Mouse (Mus musculus) ovary, postnatal 10 days (tissue): ENCODE measurements around the gene Gal.

Experiments
- DNase-seq: peaks from one replicate; pipeline ENCODE4 v3.0.0; 2022; ENCODE audit warnings: low spot score

Gene Gal

DNA sequence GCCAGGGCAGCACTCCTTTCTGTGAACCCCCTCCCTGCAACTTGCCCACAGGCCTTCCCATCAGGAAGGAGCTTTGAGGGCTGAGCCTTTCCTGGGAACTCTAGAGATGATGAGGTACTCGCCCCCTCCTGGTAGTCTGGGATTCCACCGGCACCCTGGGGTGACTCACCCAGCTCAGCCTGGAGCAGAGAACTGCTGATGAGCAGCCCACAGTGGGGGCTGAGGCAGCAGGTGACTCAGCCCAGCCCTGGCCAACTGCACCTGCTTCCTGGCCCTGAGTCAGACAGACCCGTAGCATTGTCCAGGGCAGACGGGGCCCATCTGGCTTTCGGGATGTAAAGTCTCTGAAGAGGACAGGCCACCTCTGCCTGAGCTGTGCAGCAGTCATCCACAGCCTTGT, 4.9 kb upstream of the Gal start:
- DNase-seq = no peak

DNA sequence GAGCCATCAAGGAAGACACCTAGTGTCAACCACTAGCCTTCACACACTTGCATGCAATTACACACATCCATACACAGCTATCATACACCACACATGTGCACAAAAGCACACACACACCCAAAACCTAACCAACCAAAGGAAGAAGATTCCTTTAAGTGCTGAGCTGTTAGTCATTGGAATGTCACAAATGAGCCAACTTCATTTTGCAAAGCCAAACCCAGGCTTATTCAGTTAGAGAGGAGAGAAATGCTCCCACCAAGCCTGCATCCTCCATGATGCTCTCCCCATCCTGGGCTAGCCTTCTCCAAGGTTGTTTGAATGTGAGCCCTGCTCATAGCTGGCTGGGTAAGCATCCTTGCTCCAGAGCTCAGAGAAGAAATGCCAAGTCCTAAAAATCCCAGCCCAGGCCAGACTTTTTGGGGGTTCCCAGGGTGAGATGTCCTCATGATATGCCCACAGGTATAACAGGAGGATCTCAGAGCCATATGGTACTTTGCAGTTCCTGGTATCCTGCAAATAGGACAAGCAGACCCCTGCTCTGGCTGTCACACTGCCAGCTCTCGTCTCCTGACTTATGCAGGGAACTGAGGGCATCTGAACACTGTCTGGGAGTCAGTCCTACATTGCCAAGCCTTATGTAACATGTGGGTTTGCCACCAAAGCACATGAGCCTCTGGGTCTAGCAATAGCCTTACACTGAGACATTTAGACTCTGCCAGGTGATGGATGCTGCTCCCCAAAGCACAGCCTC, 8.6 kb downstream of the Gal start:
- no peak for DNase-seq

DNA sequence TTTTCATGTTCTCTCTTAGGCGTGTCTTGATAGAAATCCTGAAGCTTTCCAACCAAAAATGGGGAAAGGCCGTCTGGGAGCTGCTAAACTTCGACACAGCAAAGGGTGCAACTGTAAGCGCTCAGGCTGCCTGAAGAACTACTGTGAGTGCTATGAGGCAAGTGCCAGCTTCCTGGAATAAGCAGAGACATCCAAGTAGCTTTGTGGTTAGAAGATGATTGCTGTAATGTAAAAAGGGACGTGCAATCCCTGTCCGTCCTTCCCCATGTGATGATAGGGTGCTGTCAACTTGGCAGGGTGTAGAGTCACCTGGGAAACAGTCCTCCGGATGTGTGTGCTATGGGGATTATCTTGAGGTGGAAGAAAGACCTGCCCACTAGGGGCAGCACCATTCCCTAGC, 10.3 kb downstream of the Gal start:
- no peak for DNase-seq

- DNase-seq = no peak
Observed at GRCm38 (mm10) chr19:3402390-3402789, 12.0 kb downstream of the Gal start.

GRCm38 (mm10) chr19:3401943-3402342, 12.4 kb downstream of the Gal start:
- DNase-seq = no peak

- DNase-seq = no peak
Observed at GRCm38 (mm10) chr19:3401504-3401903, 12.8 kb downstream of the Gal start.

DNA sequence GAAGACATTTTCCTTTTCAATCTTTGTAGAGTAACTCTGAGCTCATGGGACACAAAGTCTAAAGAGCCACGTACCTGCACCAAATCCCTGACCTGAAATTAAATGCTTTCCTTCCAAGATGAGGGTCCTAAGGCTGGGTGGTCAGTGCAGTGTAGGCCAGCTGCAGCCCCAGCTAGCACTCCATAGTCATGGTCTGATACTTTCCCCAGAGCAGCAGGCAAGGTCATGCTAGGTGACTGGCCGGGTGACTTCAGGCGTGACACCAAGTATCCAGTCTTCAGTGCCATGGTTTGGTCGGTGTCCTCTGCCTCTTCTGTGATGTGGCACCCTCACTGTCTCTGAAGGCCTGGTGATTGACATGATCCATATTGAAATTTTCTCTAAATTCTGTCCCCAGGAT, 14.3 kb downstream of the Gal start:
- DNase-seq = no peak

- DNase-seq = no peak
Observed at GRCm38 (mm10) chr19:3394216-3394615, 20.1 kb downstream of the Gal start.

DNA sequence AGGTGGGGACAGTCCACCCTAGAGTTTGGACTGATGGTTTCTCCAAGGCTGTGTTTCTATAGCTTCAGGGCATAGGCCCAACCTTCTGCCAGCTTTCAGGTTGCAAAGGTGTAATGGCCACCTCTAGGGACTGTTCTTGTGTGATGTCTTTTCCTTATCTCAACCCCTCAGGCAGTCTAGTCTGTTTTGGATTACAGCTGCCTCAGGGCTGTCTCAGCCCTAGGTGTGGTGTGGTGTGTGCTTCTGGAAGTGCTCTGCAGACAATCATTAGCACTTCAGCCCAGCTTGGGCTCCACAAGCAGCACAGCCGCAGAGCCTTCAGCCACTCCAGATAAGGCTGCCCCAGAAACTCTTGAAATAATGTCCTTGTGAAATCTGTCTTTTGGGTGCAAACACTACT, 22.0 kb downstream of the Gal start:
- no peak for DNase-seq

DNA sequence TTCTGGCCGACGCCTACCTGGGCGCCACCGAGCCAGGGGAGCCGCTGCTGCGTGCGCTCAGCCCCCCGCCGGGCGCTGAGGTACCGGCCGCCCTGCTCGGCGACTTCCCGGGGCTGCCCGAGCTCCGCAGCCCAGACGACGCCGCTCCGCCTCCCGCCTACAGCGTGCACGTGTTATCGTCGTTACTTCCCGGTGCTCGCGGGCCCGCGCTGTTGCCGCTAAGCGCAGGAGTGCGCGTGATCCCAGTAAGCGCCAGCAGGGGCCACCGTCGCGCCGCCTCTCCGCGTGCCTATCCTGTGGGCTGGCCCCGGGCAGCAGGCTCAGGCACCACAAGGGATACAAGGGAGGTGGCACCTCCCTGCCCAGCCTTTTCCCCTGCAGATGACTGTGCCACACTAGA, 25.3 kb downstream of the Gal start:
- DNase-seq = peak; percentile 83

DNA sequence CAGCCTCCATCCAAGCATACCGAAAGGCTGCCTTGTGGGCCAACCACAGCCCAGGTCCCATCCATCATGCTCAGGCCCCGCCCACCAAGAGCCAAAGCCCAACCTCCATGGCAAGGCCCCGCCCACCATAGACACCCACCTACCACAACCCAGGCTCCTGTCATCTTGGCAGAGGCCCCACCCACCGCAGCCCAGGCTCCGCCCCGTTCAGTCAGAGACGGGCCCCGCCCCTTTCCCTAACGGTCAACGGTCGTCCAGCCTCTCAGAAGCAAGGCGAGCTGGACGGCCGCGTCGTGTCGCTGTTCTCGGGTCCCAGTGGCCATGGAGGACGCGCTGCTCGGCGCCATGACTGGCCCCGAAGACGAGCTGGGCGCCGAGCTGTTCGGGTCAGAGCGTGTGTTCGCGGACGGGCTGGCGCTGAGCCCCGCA, 25.7 kb downstream of the Gal start, which contains the start of gene Tesmin:
Gene Tesmin, plus strand, starts transcription at position 229 of the 429 bp plus-strand sequence.
- peak; percentile 54 for DNase-seq

DNA sequence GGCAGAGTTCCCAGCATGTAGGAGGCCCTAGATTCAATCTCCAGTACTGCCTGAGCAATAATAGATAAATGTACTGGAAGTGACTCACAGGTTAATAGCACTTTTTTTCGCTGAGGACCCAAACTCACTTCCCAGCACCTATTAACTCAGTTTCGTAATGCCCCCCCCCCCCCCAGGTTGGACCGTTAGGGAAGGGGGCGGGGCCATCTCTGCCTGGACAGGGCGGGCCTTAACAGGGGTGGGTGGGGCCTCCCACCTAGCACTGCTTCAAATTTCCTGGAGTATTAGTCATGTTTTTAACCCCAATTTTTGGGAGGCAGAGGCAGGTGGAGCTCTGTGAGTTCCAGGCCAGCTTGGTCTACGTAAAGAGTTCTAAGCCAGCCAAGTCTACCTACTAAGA, 26.3 kb downstream of the Gal start:
- DNase-seq = no peak

DNA sequence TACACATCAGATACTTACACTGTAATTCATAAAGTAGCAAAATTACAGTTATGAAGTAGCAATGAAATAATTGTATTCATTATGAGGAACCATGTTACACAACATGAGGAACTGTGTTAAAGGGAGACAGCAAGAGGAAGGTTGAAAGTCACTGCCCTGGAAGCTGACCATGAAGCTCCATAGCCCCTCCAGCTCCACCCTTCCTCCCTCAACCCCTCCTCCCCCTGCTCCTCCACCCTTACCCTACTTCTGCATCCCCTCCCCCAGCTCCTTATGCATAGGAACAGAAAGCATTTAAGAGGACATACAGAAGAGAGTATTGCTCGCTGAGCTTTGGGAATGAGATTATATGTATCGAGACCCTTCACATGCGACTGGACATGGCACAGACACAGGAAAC, 35.7 kb downstream of the Gal start:
- DNase-seq = no peak

- DNase-seq = no peak
Observed at GRCm38 (mm10) chr19:3376966-3377715, 37.2 kb downstream of the Gal start.

- no peak for DNase-seq
Observed at GRCm38 (mm10) chr19:3375945-3376495, 38.3 kb downstream of the Gal start.

DNA sequence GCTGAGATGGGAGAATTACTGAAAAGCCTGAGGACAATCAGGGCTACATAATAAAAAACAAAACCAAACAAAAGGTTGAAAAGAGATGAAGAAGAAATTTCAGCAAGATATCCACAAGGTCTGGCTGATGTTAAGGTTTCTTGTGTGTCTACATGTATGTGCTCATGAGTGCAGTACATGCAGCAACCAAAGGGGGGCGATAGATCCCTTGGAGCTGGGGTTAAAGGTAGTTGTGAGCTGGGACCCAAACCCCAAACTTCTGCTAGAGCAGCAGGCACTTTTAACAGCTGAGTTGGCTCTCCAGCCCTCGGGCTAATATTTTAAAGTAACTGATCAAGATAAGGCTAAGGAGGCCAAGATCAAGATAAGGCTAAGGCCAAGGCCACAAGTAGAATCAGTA, 40.3 kb downstream of the Gal start:
- no peak for DNase-seq

DNA sequence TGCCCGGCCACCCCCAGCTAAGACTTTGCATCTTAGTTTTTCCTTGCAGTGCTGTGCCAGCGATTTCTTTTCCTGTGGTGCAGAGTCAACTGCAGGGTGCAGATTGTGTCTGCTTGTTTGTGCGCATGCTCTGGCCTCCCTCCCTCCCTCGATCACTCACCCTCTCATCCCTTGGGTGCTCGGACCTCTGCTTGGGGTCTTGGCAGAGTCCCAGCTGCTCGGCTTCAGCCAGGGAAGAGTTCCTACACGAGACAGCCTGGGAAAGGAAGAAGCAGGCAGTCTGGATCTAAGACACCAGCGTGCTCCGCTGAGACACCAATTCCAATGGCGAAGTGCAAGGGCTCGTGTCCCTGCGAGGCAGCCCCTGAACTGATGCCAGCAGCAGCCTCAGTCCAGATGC, 41.0 kb downstream of the Gal start:
- no peak for DNase-seq

DNA sequence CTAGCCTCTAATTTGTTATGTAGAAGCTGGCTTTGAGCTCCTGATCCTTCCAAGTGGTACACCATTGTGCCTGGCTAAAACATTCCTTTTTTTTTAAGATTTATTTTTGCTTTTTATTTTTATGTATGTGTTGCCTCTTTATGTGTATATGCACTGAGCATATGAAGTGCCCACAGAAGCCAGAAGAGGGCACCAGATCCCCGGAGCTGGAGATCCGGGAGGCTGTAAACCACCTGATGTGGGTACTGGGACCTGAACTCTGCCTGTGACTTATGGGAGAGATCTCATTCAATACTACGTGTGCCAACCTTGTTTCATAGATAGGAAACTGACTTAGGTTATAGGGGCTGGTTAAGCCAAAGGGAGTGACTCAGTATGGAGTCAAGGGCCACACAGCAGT, 46.1 kb downstream of the Gal start:
- DNase-seq = no peak

DNA sequence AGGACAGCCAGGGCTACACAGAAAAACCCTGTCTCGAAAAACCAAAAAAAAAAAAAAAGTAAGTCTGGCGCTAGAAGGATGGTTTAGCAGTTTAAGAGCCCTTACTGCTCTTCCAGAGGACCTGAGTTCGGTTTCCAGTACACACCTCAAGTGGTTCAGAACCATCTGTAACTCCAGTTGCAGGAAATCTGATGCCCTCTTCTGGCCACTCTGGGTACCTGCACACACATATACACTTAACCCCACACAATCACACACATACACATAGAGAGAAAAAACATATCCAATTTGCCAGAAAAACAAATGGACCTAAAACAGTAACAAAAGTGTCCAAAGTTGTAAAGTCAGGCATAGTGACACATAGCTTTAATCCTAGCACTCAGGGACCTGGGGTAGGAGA, 49.3 kb downstream of the Gal start:
- no peak for DNase-seq

- no peak for DNase-seq
Observed at GRCm38 (mm10) chr19:3363510-3363909, 50.8 kb downstream of the Gal start.
